Mouse (Mus musculus) intestine, embryonic 16.5 days (tissue): ENCODE data around the gene Gimap8. TPM values are rescaled to one million over a fixed set of nuclear protein-coding genes. Genes with fewer than 3 reads are reported as not detected.

Experiments
- ATAC-seq: fragments of 200-750 bp; cut with Nextera tagmentation; 2 replicates; pipeline ENCODE4 v1.8.0; 2017; ENCODE audit warnings: moderate TSS enrichment, moderate library complexity
- H3K27ac ChIP-seq: fragments of 300-500 bp; sonication (generic); 2 replicates; pipeline ENCODE4 v1.5.1; 2014; ENCODE audit warnings: mild to moderate bottlenecking, low read length
- H3K27me3 ChIP-seq: fragments of 300-500 bp; sonication (generic); replicated peaks from 2 replicates; pipeline ENCODE4 v1.6.1; 2014; ENCODE audit warnings: low read length, control low read depth, mixed read lengths; ENCODE audit not compliant: control insufficient read depth, insufficient read depth
- H3K36me3 ChIP-seq: fragments of 300-500 bp; sonication (generic); 2 replicates; pipeline ENCODE4 v1.6.1; 2014; ENCODE audit warnings: low read length, control low read depth; ENCODE audit not compliant: control insufficient read depth, insufficient read depth
- H3K4me1 ChIP-seq: fragments of 300-500 bp; sonication (generic); 2 replicates; pipeline ENCODE4 v1.6.1; 2014; ENCODE audit warnings: low read length, control low read depth, mixed read lengths; ENCODE audit not compliant: control insufficient read depth, insufficient read depth
- H3K4me2 ChIP-seq: fragments of 300-500 bp; sonication (generic); 2 replicates; pipeline ENCODE4 v1.6.1; 2014; ENCODE audit warnings: low read depth, low read length, control low read depth
- H3K4me3 ChIP-seq: fragments of 300-500 bp; sonication (generic); 2 replicates; pipeline ENCODE4 v1.5.1; 2014; ENCODE audit warnings: mild to moderate bottlenecking, low read length
- H3K9ac ChIP-seq: fragments of 300-500 bp; sonication (generic); 2 replicates; pipeline ENCODE4 v1.6.1; 2014; ENCODE audit warnings: low read depth, low read length
- H3K9me3 ChIP-seq: fragments of 300-500 bp; sonication (generic); 2 replicates; pipeline ENCODE4 v1.6.1; 2016; ENCODE audit warnings: low read length, control low read depth; ENCODE audit not compliant: control insufficient read depth
- WGBS: fragments of 180-500 bp; shearing (Covaris S2); extraction: QIAGEN DNeasy Blood & Tissue Kit; methylation state at CpG from one replicate; pipeline ENCODE4 v1.1.7; 2014; 5-methylcytosine and 5-hydroxymethylcytosine counted together
- polyA plus RNA-seq: library from polyadenylated mRNA; unstranded; fragments of >200 nt; fragmentation: Nextera tagmentation; extraction: Ambion mirVana; gene quantifications from 2 replicates; pipeline ENCODE4 v1.2.1, GENCODE M21; 2015

The Gimap8 gene
- 1.7 TPM in 2 replicates for polyA plus RNA-seq

DNA sequence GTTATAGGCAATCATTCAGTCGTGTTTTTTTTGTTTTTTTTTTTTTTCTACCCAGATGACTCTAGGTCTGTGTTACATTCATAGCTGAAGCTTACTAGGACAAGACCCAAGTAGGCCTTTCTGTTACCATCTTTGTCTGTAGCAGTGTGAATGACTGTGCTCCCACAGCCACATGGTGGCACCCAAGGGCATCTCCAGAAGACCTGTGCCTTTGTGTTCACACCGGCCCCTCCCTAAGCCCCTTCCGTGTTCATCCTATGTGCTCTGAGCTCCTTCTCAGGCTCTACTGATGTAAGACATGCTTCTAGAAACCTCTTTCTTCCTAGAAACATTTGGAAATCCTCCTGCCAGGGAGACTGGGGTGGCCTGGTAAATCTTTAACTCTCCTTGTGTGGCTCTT is at the start of gene Gimap8:
Gene Gimap8, plus strand, starts transcription at position 240 of the 400 bp plus-strand sequence.
- 0 out of 2 replicates have a peak, but pooled peaks have one; percentile 64 for ATAC-seq
- Histone ChIP-seq H3K27me3 (no peaks in the 10 kb centered on the region), H3K4me1 (no peaks in the 10 kb centered on the region), H3K36me3 (no peaks in the 10 kb centered on the region), H3K9me3 (no peaks in the 10 kb centered on the region), H3K9ac (no peak within 1 kb of the TSS), H3K27ac (no peak within 1 kb of the TSS), H3K4me3 (no peak within 1 kb of the TSS), H3K4me2 (no peak within 1 kb of the TSS)
- WGBS = 28% methylated on average over 3 of the region's 3 CpGs

- no peaks in the 10 kb centered on the region for H3K27me3 ChIP-seq
- no peak overlapping the region for H3K4me2 ChIP-seq
- H3K9ac ChIP-seq = 0 out of 2 replicates have a peak overlapping the region, but pooled peaks have one; percentile 78
- H3K36me3 ChIP-seq = peaks cover 37% of the 10 kb centered on the region
- no peak overlapping the region for H3K27ac ChIP-seq
- H3K4me3 ChIP-seq = no peak overlapping the region
- ATAC-seq = no peak
- H3K9me3 ChIP-seq = peaks cover 23% of the 10 kb centered on the region
- 0 out of 2 replicates have a peak, but pooled peaks cover 11% of the 10 kb centered on the region for H3K4me1 ChIP-seq
- 89% methylated on average over 1 of the region's 1 CpGs for WGBS
Observed at GRCm38 (mm10) chr6:48600594-48600993, 46.4 kb upstream of the Gimap8 start.

GRCm38 (mm10) chr6:48601271-48602079 is 45.6 kb upstream of the Gimap8 start, which contains the start of gene Zfp775:
Zfp775 (plus strand) TSS chr6:48602063.
- H3K4me2 ChIP-seq = peak within 1 kb of the TSS; percentile 94
- peaks cover 28% of the 10 kb centered on the region for H3K36me3 ChIP-seq
- H3K27ac ChIP-seq = peak within 1 kb of the TSS; percentile 77
- H3K9me3 ChIP-seq = peaks cover 14% of the 10 kb centered on the region
- peak; percentile 100 for ATAC-seq
- 4% methylated on average over 42 of the region's 42 CpGs for WGBS
- H3K9ac ChIP-seq = peak within 1 kb of the TSS; percentile 82
- 0 out of 2 replicates have a peak, but pooled peaks cover 11% of the 10 kb centered on the region for H3K4me1 ChIP-seq
- H3K4me3 ChIP-seq = peak within 1 kb of the TSS; percentile 88
- H3K27me3 ChIP-seq = no peaks in the 10 kb centered on the region

DNA sequence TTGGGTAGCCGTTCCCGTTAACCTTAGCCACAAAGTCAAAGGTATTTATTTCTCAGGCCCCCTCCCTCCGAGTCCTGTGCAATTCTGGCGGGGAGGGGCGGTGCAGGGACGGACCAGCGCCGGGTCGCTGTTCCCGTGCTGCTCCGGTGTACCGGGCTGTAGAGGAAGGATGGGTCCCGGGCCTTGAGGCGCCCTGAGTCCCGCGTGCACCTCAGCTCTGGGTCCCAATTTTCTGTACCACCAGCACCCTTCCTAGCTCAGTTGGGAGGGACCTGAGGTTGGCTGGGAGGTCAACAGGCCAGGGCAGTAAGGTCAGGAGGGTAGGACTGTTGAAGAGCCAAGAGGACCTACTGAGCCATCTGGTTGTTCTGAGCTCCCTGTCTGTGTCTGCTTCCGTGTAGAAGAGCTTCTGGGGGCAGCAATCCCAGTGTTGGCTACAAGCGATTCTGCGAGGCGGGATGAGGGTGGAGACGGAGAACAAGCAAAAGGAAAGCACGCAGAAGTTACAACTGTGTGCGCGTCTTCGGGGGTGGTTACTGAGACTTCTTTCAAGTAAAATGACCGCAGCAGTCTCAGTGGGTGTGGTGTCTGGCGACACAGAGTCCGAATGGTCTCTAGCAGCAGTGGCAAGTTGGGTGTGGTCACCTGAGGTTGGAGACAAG is 44.8 kb upstream of the Gimap8 start:
- H3K4me1 ChIP-seq = 0 out of 2 replicates have a peak, but pooled peaks cover 11% of the 10 kb centered on the region
- ATAC-seq = peak; percentile 83
- H3K9me3 ChIP-seq = peaks cover 7% of the 10 kb centered on the region
- peak overlapping the region; percentile 94 for H3K4me2 ChIP-seq
- H3K36me3 ChIP-seq = peaks cover 21% of the 10 kb centered on the region
- no peaks in the 10 kb centered on the region for H3K27me3 ChIP-seq
- peak overlapping the region; percentile 88 for H3K4me3 ChIP-seq
- H3K9ac ChIP-seq = peak overlapping the region; percentile 82
- peak overlapping the region; percentile 77 for H3K27ac ChIP-seq
- 1% methylated on average over 28 of the region's 28 CpGs for WGBS

- Histone ChIP-seq H3K9ac (no peak overlapping the region), H3K4me3 (no peak overlapping the region), H3K4me1 (peaks cover 5% of the 10 kb centered on the region; the same call in 1 of the 2 replicates), H3K4me2 (no peak overlapping the region), H3K27me3 (no peaks in the 10 kb centered on the region), H3K9me3 (no peaks in the 10 kb centered on the region), H3K36me3 (no peaks in the 10 kb centered on the region), H3K27ac (no peak overlapping the region)
- no peak for ATAC-seq
- WGBS = 69% methylated on average over 2 of the region's 2 CpGs
Observed at GRCm38 (mm10) chr6:48608124-48608523, 38.9 kb upstream of the Gimap8 start.

GRCm38 (mm10) chr6:48609512-48609911 is 37.5 kb upstream of the Gimap8 start:
- Histone ChIP-seq H3K9me3 (no peaks in the 10 kb centered on the region; the same call in 1 of the 2 replicates), H3K4me3 (no peak overlapping the region), H3K4me1 (peaks cover 5% of the 10 kb centered on the region; the same call in 1 of the 2 replicates), H3K27me3 (no peaks in the 10 kb centered on the region), H3K36me3 (peaks cover 4% of the 10 kb centered on the region; the same call in 1 of the 2 replicates), H3K4me2 (no peak overlapping the region), H3K27ac (no peak overlapping the region), H3K9ac (no peak overlapping the region)
- WGBS = 71% methylated on average over 7 of the region's 7 CpGs
- ATAC-seq = no peak

DNA sequence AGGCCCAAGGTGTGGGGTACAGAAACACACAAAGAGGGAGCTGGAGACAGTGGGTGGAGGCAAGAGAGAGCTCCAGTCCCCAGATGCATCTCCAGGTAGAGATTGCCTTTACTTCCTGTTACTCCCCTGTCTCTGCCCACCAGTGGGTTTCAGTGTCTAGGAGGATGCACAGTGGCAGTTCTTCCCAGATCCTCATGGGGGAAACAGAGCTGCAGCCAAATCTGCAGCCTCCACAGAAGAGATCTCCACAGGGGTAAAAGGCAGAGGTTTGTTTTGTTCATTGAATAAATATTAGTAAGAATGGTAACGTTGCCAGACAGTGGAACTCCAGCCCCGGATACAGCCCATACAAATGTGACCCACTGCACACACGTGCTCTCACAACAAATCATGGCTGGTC is 36.4 kb upstream of the Gimap8 start:
- H3K4me2 ChIP-seq = no peak overlapping the region
- no peak for ATAC-seq
- H3K9me3 ChIP-seq = no peaks in the 10 kb centered on the region; the same call in 1 of the 2 replicates
- H3K4me1 ChIP-seq = peaks cover 5% of the 10 kb centered on the region; the same call in 1 of the 2 replicates
- no peak overlapping the region for H3K27ac ChIP-seq
- H3K9ac ChIP-seq = no peak overlapping the region
- WGBS = 49% methylated on average over 3 of the region's 3 CpGs
- H3K4me3 ChIP-seq = no peak overlapping the region
- no peaks in the 10 kb centered on the region for H3K27me3 ChIP-seq
- H3K36me3 ChIP-seq = peaks cover 4% of the 10 kb centered on the region; the same call in 1 of the 2 replicates

- Histone ChIP-seq H3K27me3 (no peaks in the 10 kb centered on the region), H3K4me1 (peaks cover 5% of the 10 kb centered on the region; the same call in 1 of the 2 replicates), H3K4me3 (no peak overlapping the region), H3K36me3 (peaks cover 4% of the 10 kb centered on the region; the same call in 1 of the 2 replicates), H3K4me2 (no peak overlapping the region), H3K9ac (no peak overlapping the region), H3K27ac (no peak overlapping the region), H3K9me3 (no peaks in the 10 kb centered on the region; the same call in 1 of the 2 replicates)
- WGBS = 95% methylated on average over 4 of the region's 4 CpGs
- no peak for ATAC-seq
Observed at GRCm38 (mm10) chr6:48613464-48613863, 33.6 kb upstream of the Gimap8 start.

DNA sequence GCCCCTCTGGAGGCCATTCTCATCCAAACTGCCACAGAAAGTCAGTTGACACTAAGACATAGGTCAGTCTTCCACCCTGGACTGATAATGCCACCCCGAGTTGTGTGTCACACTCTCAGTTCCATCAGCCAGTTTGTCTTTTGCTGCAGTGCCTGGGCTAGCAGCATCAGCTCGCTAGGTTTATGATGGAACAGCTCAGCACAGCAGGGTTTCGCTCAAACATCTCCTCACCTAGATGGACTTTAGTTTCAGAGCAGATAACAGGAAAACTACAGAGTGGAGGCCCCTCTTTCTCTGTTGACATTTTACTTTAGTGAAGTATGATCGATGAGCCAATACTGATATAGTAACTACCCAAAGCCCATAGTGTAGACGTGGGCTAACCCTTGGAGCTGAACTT is 32.3 kb upstream of the Gimap8 start:
- Histone ChIP-seq H3K9me3 (no peaks in the 10 kb centered on the region; the same call in 1 of the 2 replicates), H3K27ac (no peak overlapping the region), H3K27me3 (no peaks in the 10 kb centered on the region), H3K4me3 (no peak overlapping the region), H3K9ac (no peak overlapping the region), H3K36me3 (peaks cover 10% of the 10 kb centered on the region), H3K4me1 (peaks cover 5% of the 10 kb centered on the region; the same call in 1 of the 2 replicates), H3K4me2 (no peak overlapping the region)
- peak; percentile 79 for ATAC-seq
- WGBS = 67% methylated on average over 5 of the region's 5 CpGs
